Mouse (Mus musculus): ENCODE results near the gene Fam19a1. TPM values are rescaled to one million over a fixed set of nuclear protein-coding genes. Genes with fewer than 3 reads are reported as not detected.

The Fam19a1 gene
- polyA plus RNA-seq, 1 experiment = 0.99 TPM

- Histone ChIP-seq H3K4me3 (ENCODE audit: insufficient read depth, low read depth, low read length) (no peak overlapping the region), H3K27ac (replicated peaks; ENCODE audit: low read depth, low read length) (no peak overlapping the region), H3K4me1 (ENCODE audit: control insufficient read depth, insufficient read depth, insufficient read length, low read length) (no peaks in the 10 kb centered on the region)
Observed at GRCm38 (mm10) chr6:96631518-96631917, 518.6 kb downstream of the Fam19a1 start.

GRCm38 (mm10) chr6:96632243-96632642 is 519.3 kb downstream of the Fam19a1 start:
- Histone ChIP-seq H3K4me1 (ENCODE audit: control insufficient read depth, insufficient read depth, insufficient read length, low read length) (no peaks in the 10 kb centered on the region), H3K27ac (replicated peaks; ENCODE audit: low read depth, low read length) (no peak overlapping the region), H3K4me3 (ENCODE audit: insufficient read depth, low read depth, low read length) (no peak overlapping the region)

- Histone ChIP-seq H3K27ac (replicated peaks; ENCODE audit: low read depth, low read length) (no peak overlapping the region), H3K4me3 (ENCODE audit: insufficient read depth, low read depth, low read length) (no peak overlapping the region), H3K4me1 (ENCODE audit: control insufficient read depth, insufficient read depth, insufficient read length, low read length) (no peaks in the 10 kb centered on the region)
Observed at GRCm38 (mm10) chr6:96635663-96636062, 522.7 kb downstream of the Fam19a1 start.

GRCm38 (mm10) chr6:96648742-96649141 is 535.8 kb downstream of the Fam19a1 start:
- H3K27ac ChIP-seq (replicated peaks; ENCODE audit: low read depth, low read length) = no peak overlapping the region
- H3K4me1 ChIP-seq (ENCODE audit: control insufficient read depth, insufficient read depth, insufficient read length, low read length) = no peaks in the 10 kb centered on the region
- no peak overlapping the region for H3K4me3 ChIP-seq (ENCODE audit: insufficient read depth, low read depth, low read length)

- Histone ChIP-seq H3K27ac (replicated peaks; ENCODE audit: low read depth, low read length) (no peak overlapping the region), H3K4me1 (ENCODE audit: control insufficient read depth, insufficient read depth, insufficient read length, low read length) (no peaks in the 10 kb centered on the region), H3K4me3 (ENCODE audit: insufficient read depth, low read depth, low read length) (no peak overlapping the region)
Observed at GRCm38 (mm10) chr6:96649267-96649666, 536.3 kb downstream of the Fam19a1 start.

GRCm38 (mm10) chr6:96666311-96666710 is 553.4 kb downstream of the Fam19a1 start:
- no peak overlapping the region for H3K27ac ChIP-seq (replicated peaks; ENCODE audit: low read depth, low read length)
- no peaks in the 10 kb centered on the region for H3K4me1 ChIP-seq (ENCODE audit: control insufficient read depth, insufficient read depth, insufficient read length, low read length)
- H3K4me3 ChIP-seq (ENCODE audit: insufficient read depth, low read depth, low read length) = no peak overlapping the region

GRCm38 (mm10) chr6:96677813-96678212 is 564.9 kb downstream of the Fam19a1 start:
- no peaks in the 10 kb centered on the region for H3K4me1 ChIP-seq (ENCODE audit: control insufficient read depth, insufficient read depth, insufficient read length, low read length)
- no peak overlapping the region for H3K4me3 ChIP-seq (ENCODE audit: insufficient read depth, low read depth, low read length)
- no peak overlapping the region for H3K27ac ChIP-seq (replicated peaks; ENCODE audit: low read depth, low read length)

Other genes with a start within 250 kb of the Fam19a1 start
- not detected in 2 replicates for gene 1700123L14Rik, start 53.1 kb downstream of the Fam19a1 start, polyA plus RNA-seq (2012; ENCODE audit: insufficient read depth, insufficient read length, missing spikeins)

Data from brown adipose tissue, adult 24 weeks (tissue).